Mouse (Mus musculus) ES-CJ7 (cell line): ENCODE results near the gene Brpf1.

Source experiments
- DNase-seq: peaks from one replicate; pipeline ENCODE4 v3.0.0; 2011; ENCODE audit warnings: low read depth, low spot score

Brpf1 gene

DNA sequence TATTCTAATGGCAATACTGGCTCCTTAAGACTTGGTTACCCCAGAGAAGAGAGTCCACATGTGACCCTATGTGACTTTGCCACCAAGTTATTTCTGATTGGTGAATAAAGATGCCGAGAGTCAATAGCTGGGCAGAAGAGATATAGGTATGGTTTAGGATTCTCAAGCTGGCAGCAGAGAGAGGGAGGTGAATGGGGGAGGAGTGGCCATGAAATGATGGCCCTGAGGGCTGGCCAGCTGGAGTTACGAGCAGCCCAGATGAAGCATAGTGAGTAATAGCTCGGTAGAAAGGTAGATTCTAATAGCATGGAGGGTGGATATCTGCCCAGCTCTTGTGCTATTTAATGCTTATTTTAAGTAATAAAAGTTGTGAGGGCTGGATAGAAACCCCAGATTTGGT, 45.9 kb downstream of the Brpf1 start:
- no peak for DNase-seq

DNA sequence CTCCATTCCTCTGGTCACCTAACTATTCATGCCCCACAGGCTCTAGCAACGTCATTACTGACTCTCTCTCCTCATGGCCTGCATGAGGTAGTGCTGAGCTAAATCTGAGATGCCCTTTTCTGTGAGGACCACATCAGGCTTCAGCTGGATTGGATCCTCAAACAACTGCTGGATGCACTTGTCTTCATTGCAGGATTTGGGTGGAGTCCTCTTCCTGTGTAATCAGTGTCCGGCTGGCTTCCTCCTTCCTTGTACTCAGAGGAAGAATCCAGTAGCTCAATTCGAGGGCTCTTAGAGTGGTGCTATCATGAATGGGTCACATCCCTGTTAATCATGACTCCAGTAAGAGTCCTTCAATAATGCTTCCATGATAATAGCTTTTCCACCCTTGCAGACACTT, 46.8 kb downstream of the Brpf1 start:
- DNase-seq: no peak

DNA sequence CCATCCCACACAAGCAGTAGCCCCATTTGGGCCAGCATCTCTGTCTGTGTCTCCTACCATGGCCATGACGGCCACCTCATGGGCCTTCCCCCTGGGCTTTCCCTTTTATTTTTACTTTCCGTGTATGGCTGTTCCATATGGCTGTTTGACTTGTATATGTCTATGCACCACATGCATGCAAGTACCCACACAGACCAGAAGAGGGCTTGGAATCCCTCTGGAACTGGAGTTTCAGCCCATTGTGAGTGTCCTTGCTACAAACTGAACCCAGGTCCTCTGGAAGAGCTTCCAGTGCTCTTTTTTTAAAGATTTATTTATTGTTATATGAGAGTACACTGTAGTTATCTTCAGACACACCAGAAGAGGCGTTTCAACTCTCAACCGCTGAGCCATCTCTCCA, 54.5 kb downstream of the Brpf1 start:
- peak; percentile 75 for DNase-seq

DNA sequence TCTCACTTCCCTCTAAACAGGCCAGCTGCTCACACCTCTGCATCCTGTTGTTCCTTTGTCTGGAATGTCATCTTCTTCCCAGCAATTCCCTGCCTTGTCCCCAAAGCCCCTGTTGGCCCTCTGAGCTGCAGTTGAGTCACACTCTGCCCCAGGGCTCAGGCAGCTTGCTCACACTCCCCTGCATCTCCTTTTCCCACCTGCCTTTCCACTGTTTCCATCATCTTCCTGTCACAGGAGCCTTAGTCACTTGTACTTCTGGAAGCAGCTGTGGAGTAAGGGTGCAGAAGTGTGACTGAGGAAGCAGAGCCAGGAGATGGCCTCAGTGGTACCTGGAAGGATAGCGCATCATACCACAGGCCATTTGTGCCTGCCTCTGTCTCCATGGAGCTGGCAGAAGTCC, 55.3 kb downstream of the Brpf1 start:
- no peak for DNase-seq

DNA sequence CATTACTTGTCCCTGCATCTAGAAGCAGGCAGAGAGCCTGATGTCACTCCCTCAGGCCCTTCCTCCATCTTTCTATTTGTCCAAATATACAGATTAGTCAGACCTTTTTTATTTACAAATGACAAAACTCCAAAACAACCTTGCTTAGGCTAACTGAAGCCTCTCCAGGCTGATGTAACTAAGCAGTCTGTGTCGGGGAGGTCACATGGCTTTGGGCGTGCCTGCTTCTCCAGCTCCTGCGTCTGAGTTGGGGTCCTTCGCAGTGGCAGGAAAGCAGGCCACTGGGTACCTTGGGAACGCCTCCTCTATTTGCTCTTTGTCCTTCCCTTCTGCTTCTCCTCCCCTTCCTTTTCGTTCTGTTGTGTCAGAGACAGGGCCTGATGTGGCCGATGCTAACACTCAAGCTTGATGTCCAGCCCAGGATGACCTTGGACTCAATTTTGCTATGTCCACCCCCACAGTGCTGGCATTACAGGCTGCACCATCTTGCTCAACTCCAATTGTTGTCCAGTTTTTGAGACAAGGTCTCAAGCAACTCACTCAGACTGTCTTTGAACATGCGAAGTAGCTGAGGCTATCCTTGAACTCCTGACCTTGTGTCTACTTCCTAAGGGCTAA, 57.7 kb downstream of the Brpf1 start:
- DNase-seq: peak; percentile 71

DNA sequence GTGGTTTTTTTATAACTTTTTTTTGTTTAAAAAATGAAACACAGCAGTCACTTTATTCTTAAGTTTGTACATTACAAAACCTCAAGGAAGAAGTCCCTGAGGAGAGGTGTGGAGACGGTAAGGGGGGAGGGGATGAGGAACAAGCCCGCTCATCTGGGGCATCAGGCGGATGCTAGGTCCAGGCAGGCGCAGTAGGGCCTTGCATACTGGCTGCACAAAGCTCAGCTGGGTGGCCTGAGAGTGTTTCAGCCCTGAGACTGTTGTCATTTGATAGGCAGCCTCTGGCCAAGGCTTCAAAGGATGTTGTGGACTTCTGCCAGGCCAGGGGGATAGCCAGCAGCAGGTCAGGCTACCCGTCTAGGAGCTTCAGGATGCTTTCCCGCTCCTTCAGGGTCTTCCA, 59.7 kb downstream of the Brpf1 start:
- peak; percentile 65 for DNase-seq

DNA sequence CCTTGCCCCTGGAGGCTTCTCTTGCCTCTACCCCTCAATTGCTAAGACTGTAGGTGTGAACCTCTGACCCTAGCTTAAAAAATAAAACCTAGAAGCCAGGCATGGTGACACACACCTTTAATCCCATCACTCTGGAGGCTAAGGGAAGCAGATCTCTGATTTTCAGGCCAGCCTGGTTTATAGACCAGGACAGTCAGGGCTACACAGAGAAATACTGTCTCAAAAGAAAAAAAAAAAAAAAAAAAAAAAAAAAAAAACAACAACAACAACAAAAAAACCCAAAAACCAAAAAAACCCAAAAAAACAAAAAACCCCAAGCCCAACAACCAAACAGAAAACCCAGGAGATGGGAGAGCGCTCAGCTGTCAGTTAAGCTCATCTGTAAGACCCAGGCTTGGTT, 60.6 kb downstream of the Brpf1 start:
- no peak for DNase-seq

DNA sequence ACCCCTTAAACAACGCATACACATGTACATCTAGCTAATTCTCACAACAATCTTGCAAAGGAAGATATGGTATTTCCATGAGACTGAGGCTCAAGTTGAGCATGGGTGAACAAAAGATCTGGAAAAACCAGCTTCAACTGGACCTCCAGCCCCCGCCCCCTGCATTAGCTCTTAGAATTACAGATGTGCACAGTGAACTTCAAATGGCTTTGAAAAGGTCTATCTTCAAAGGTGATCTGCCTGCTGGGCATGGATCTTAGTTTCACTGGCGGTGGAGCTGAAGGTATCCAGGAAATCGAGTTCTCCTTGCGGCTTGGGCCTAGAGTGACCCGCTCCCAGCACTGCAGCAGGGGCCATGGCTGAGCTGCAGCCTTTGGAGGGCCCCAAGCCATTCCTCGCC, 61.2 kb downstream of the Brpf1 start:
- DNase-seq: peak; percentile 90

DNA sequence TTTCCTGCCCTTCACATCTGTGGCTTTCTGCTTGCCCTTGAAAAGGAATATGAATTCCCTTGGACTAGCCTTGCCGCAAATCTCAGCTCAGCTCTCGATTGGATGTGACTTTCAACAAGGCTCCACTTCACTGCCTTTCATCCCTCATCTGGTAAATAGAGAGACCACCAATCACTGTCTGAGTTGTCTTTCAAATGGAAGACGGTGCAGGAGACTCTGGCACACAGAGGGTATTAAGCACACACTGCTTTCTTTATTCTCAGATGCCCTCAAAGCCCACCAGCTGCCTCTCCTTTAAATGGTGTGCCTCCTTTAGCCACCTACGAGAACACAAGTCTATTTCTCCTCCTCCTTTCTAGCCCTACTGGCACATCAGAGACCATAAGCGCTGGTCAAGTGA, 61.6 kb downstream of the Brpf1 start:
- no peak for DNase-seq

DNA sequence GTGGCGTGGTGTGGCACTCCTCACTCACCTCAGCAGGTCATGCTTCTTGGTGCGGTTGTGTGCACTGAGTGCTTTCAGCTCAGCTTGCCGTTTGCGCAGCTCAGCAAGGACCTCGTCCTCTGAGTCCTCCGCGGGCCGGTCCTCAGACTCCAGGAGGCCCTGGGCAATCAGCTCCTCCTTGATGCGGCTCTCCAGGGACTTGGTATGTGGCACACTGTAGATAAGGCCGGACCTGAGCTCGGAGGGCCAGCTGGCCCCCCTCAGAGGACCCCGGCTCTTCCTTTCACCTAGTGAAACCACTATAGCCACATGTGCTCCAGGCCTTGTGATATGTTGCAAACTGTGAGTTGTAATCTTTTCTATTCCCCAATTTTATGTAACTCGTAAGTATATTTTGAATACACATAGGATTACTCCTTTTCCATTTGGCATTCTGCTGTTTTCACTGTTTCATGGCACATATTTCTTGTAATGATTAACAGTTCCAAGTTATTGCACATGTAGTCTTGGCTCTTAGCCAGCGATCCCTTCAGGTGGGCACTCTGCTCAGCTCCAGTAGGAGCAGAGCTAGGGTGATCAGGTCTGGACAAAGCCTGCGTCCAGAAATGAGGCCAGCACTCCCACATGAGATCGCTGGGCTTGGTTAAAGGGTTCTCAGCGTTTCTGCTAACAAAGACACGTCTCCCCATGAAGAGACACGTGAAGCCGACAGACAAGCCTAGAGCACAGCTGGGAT, 63.4 kb downstream of the Brpf1 start:
- no peak for DNase-seq

DNA sequence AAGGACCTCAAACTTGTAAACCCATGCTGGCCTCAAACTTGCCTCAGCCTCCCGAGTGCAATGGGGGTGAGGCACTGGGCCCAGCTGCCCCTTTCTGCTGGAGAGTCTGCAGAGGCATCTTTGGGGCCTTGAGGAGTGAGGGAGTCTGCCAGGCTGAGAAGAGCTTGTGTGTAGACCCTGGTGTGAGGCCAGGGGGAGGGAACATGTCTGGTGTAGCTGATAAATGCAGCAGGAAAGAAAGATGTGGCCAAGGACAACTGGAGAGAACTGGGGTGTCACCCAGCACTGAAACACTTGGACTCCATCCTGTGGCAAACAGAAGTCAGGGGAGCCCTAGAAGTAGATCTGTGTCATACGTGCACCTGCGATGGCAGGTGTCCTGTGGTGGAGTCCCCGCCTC, 66.6 kb downstream of the Brpf1 start:
- no peak for DNase-seq
